Mouse (Mus musculus) induced T-regulatory cell, adult 2 months (primary cell): Measurements from ENCODE around the gene Rpa1.

Experiments used
- DNase-seq: peaks from one replicate; pipeline ENCODE4 v3.0.0-alpha.2; 2012; ENCODE audit warnings: low read depth

The Rpa1 gene

GRCm38 (mm10) chr11:75262791-75263190 is 85.3 kb downstream of the Rpa1 start:
- no peak for DNase-seq

GRCm38 (mm10) chr11:75262181-75262580 is 85.9 kb downstream of the Rpa1 start:
- no peak for DNase-seq

GRCm38 (mm10) chr11:75261730-75262129 is 86.4 kb downstream of the Rpa1 start:
- no peak for DNase-seq

GRCm38 (mm10) chr11:75261016-75261415 is 87.1 kb downstream of the Rpa1 start:
- DNase-seq: no peak

- no peak for DNase-seq
These were observed 88.0 kb downstream of the Rpa1 start for GRCm38 (mm10) chr11:75259996-75260561.

- DNase-seq: no peak
These were observed 88.7 kb downstream of the Rpa1 start for GRCm38 (mm10) chr11:75259416-75259815.

- no peak for DNase-seq
These were observed 91.0 kb downstream of the Rpa1 start for GRCm38 (mm10) chr11:75257056-75257648.

GRCm38 (mm10) chr11:75255330-75255729 is 92.8 kb downstream of the Rpa1 start:
- DNase-seq: peak; percentile 54

- peak; percentile 81 for DNase-seq
These were observed 93.7 kb downstream of the Rpa1 start for GRCm38 (mm10) chr11:75254252-75254912.

- DNase-seq: no peak
These were observed 96.5 kb downstream of the Rpa1 start for GRCm38 (mm10) chr11:75251557-75252070.

- no peak for DNase-seq
These were observed 97.1 kb downstream of the Rpa1 start for GRCm38 (mm10) chr11:75251006-75251512.

- DNase-seq: no peak
These were observed 98.5 kb downstream of the Rpa1 start for GRCm38 (mm10) chr11:75249588-75249987.
